Mouse (Mus musculus) lung, embryonic 16.5 days (tissue): ENCODE measurements around the gene Scn5a. TPM values are rescaled to one million over a fixed set of nuclear protein-coding genes. Genes with fewer than 3 reads are reported as not detected.

Experiments
- ATAC-seq: fragments of 200-750 bp; cut with Nextera tagmentation; 2 replicates; pipeline ENCODE4 v1.8.0; 2017; ENCODE audit warnings: low read depth, mild to moderate bottlenecking, moderate library complexity
- H3K27ac ChIP-seq: fragments of 300-500 bp; sonication (generic); 2 replicates; pipeline ENCODE4 v1.5.1; 2014; ENCODE audit warnings: mild to moderate bottlenecking, control low read depth, low read length
- H3K27me3 ChIP-seq: fragments of 300-500 bp; sonication (generic); 2 replicates; pipeline ENCODE4 v1.6.1; 2014; ENCODE audit warnings: low read depth, low read length, mixed read lengths; ENCODE audit not compliant: control insufficient read depth, insufficient read depth
- H3K36me3 ChIP-seq: fragments of 300-500 bp; sonication (generic); 2 replicates; pipeline ENCODE4 v1.6.1; 2014; ENCODE audit warnings: low read length; ENCODE audit not compliant: control insufficient read depth, insufficient read depth
- H3K4me1 ChIP-seq: fragments of 300-500 bp; sonication (generic); replicated peaks from 2 replicates; pipeline ENCODE4 v1.6.1; 2014; ENCODE audit warnings: low read length, mixed read lengths; ENCODE audit not compliant: control insufficient read depth, insufficient read depth
- H3K4me2 ChIP-seq: fragments of 300-500 bp; sonication (generic); 2 replicates; pipeline ENCODE4 v1.6.1; 2014; ENCODE audit warnings: low read depth, low read length, control low read depth
- H3K4me3 ChIP-seq: fragments of 300-500 bp; sonication (generic); 2 replicates; pipeline ENCODE4 v1.5.1; 2014; ENCODE audit warnings: mild to moderate bottlenecking, low read length, control low read depth
- H3K9ac ChIP-seq: fragments of 300-500 bp; sonication (generic); 2 replicates; pipeline ENCODE4 v1.6.1; 2014; ENCODE audit warnings: low read length, control low read depth
- H3K9me3 ChIP-seq: fragments of 300-500 bp; sonication (generic); 2 replicates; pipeline ENCODE4 v1.6.1; 2016; ENCODE audit warnings: low read length; ENCODE audit not compliant: control insufficient read depth
- WGBS: fragments of 180-500 bp; shearing (Covaris S2); extraction: QIAGEN DNeasy Blood & Tissue Kit; methylation state at CpG from one replicate; pipeline ENCODE4 v1.1.7; 2014; 5-methylcytosine and 5-hydroxymethylcytosine counted together
- polyA plus RNA-seq: library from polyadenylated mRNA; unstranded; fragments of >200 nt; fragmentation: Nextera tagmentation; extraction: Ambion mirVana; gene quantifications from 2 replicates; pipeline ENCODE4 v1.2.1, GENCODE M21; 2015

The Scn5a gene
- polyA plus RNA-seq, 1 experiment from 2014 or later: 0.80 TPM

GRCm38 (mm10) chr9:119523301-119523700 is 55.5 kb downstream of the Scn5a start:
- no peak overlapping the region for H3K27ac ChIP-seq
- no peaks in the 10 kb centered on the region for H3K36me3 ChIP-seq
- no peaks in the 10 kb centered on the region for H3K9me3 ChIP-seq
- 0 out of 2 replicates have a peak, but pooled peaks cover 4% of the 10 kb centered on the region for H3K4me1 ChIP-seq
- no peak for ATAC-seq
- no peak overlapping the region for H3K4me2 ChIP-seq
- H3K27me3 ChIP-seq: no peaks in the 10 kb centered on the region
- no peak overlapping the region for H3K4me3 ChIP-seq
- H3K9ac ChIP-seq: no peak overlapping the region
- WGBS: 73% methylated on average over 8 of the region's 8 CpGs

- ATAC-seq: no peak
- Histone ChIP-seq H3K4me2 (no peak overlapping the region), H3K4me3 (no peak overlapping the region), H3K4me1 (peaks cover 4% of the 10 kb centered on the region; the same call in 1 of the 2 replicates), H3K9me3 (no peaks in the 10 kb centered on the region), H3K27ac (no peak overlapping the region), H3K27me3 (no peaks in the 10 kb centered on the region), H3K9ac (no peak overlapping the region), H3K36me3 (no peaks in the 10 kb centered on the region)
- 61% methylated on average over 23 of the region's 23 CpGs for WGBS
Observed at GRCm38 (mm10) chr9:119519116-119519515, 59.7 kb downstream of the Scn5a start.

GRCm38 (mm10) chr9:119518177-119518576 is 60.6 kb downstream of the Scn5a start:
- H3K4me3 ChIP-seq: no peak overlapping the region
- no peak overlapping the region for H3K27ac ChIP-seq
- ATAC-seq: no peak
- H3K4me1 ChIP-seq: peaks cover 2% of the 10 kb centered on the region; the same call in 1 of the 2 replicates
- H3K27me3 ChIP-seq: no peaks in the 10 kb centered on the region
- no peak overlapping the region for H3K4me2 ChIP-seq
- no peaks in the 10 kb centered on the region for H3K36me3 ChIP-seq
- no peaks in the 10 kb centered on the region for H3K9me3 ChIP-seq
- WGBS: 66% methylated on average over 8 of the region's 8 CpGs
- no peak overlapping the region for H3K9ac ChIP-seq

GRCm38 (mm10) chr9:119517467-119517866 is 61.3 kb downstream of the Scn5a start:
- WGBS: 25% methylated on average over 20 of the region's 20 CpGs
- H3K4me3 ChIP-seq: no peak overlapping the region
- H3K9ac ChIP-seq: no peak overlapping the region
- no peaks in the 10 kb centered on the region for H3K36me3 ChIP-seq
- H3K27me3 ChIP-seq: no peaks in the 10 kb centered on the region
- no peak overlapping the region for H3K4me2 ChIP-seq
- no peaks in the 10 kb centered on the region for H3K9me3 ChIP-seq
- no peaks in the 10 kb centered on the region; the same call in 1 of the 2 replicates for H3K4me1 ChIP-seq
- ATAC-seq: no peak
- H3K27ac ChIP-seq: no peak overlapping the region

GRCm38 (mm10) chr9:119516815-119517214 is 62.0 kb downstream of the Scn5a start:
- ATAC-seq: no peak
- WGBS: 47% methylated on average over 5 of the region's 5 CpGs
- no peaks in the 10 kb centered on the region; the same call in 1 of the 2 replicates for H3K4me1 ChIP-seq
- no peaks in the 10 kb centered on the region for H3K9me3 ChIP-seq
- no peak overlapping the region for H3K4me3 ChIP-seq
- no peak overlapping the region for H3K27ac ChIP-seq
- no peak overlapping the region for H3K9ac ChIP-seq
- no peaks in the 10 kb centered on the region for H3K36me3 ChIP-seq
- no peaks in the 10 kb centered on the region for H3K27me3 ChIP-seq
- no peak overlapping the region for H3K4me2 ChIP-seq

GRCm38 (mm10) chr9:119515454-119515853 is 63.4 kb downstream of the Scn5a start:
- Histone ChIP-seq H3K4me1 (no peaks in the 10 kb centered on the region; the same call in 1 of the 2 replicates), H3K27me3 (no peaks in the 10 kb centered on the region), H3K9ac (no peak overlapping the region), H3K4me3 (no peak overlapping the region), H3K9me3 (no peaks in the 10 kb centered on the region), H3K36me3 (no peaks in the 10 kb centered on the region), H3K27ac (no peak overlapping the region), H3K4me2 (no peak overlapping the region)
- 79% methylated on average over 9 of the region's 9 CpGs for WGBS
- ATAC-seq: no peak

GRCm38 (mm10) chr9:119514986-119515385 is 63.8 kb downstream of the Scn5a start:
- no peaks in the 10 kb centered on the region for H3K27me3 ChIP-seq
- no peaks in the 10 kb centered on the region for H3K36me3 ChIP-seq
- no peak overlapping the region for H3K27ac ChIP-seq
- H3K4me2 ChIP-seq: no peak overlapping the region
- H3K4me1 ChIP-seq: no peaks in the 10 kb centered on the region; the same call in 1 of the 2 replicates
- H3K4me3 ChIP-seq: no peak overlapping the region
- H3K9me3 ChIP-seq: no peaks in the 10 kb centered on the region
- WGBS: 80% methylated on average over 8 of the region's 8 CpGs
- ATAC-seq: no peak
- no peak overlapping the region for H3K9ac ChIP-seq

GRCm38 (mm10) chr9:119513816-119514215 is 65.0 kb downstream of the Scn5a start:
- H3K27me3 ChIP-seq: no peaks in the 10 kb centered on the region
- 88% methylated on average over 8 of the region's 8 CpGs for WGBS
- no peaks in the 10 kb centered on the region; the same call in 1 of the 2 replicates for H3K4me1 ChIP-seq
- no peak for ATAC-seq
- H3K4me2 ChIP-seq: no peak overlapping the region
- no peaks in the 10 kb centered on the region for H3K36me3 ChIP-seq
- no peak overlapping the region for H3K9ac ChIP-seq
- H3K9me3 ChIP-seq: no peaks in the 10 kb centered on the region
- no peak overlapping the region for H3K27ac ChIP-seq
- H3K4me3 ChIP-seq: no peak overlapping the region

GRCm38 (mm10) chr9:119512993-119513392 is 65.8 kb downstream of the Scn5a start:
- Histone ChIP-seq H3K4me3 (no peak overlapping the region), H3K27me3 (no peaks in the 10 kb centered on the region), H3K27ac (no peak overlapping the region), H3K9me3 (no peaks in the 10 kb centered on the region), H3K36me3 (no peaks in the 10 kb centered on the region), H3K4me1 (no peaks in the 10 kb centered on the region; the same call in 1 of the 2 replicates), H3K9ac (no peak overlapping the region), H3K4me2 (no peak overlapping the region)
- 77% methylated on average over 9 of the region's 9 CpGs for WGBS
- no peak for ATAC-seq

- Histone ChIP-seq H3K27ac (no peak overlapping the region), H3K4me3 (no peak overlapping the region), H3K36me3 (no peaks in the 10 kb centered on the region), H3K9me3 (peaks cover 4% of the 10 kb centered on the region), H3K4me1 (no peaks in the 10 kb centered on the region), H3K4me2 (no peak overlapping the region), H3K27me3 (no peaks in the 10 kb centered on the region), H3K9ac (no peak overlapping the region)
- peak; percentile 52 for ATAC-seq
- 40% methylated on average over 6 of the region's 6 CpGs for WGBS
Observed at GRCm38 (mm10) chr9:119510902-119511301, 67.9 kb downstream of the Scn5a start.
